Mouse (Mus musculus) heart, embryonic 11.5 days (tissue): Measurements from ENCODE around the gene Zbtb11. TPM values are rescaled to one million over a fixed set of nuclear protein-coding genes. Genes with fewer than 3 reads are reported as not detected.
A peak's percentile ranks its signal among the peaks of the same experiment; 100 is the strongest.
"Not testable (repeated sequence)": the region's sequence is repeated elsewhere in the genome, so short reads cannot be mapped to it uniquely, and the experiment has no call there.

Experiments
- ATAC-seq: fragments of 200-750 bp; cut with Nextera tagmentation; replicated peaks from 2 replicates; pipeline ENCODE4 v1.8.0; 2017; ENCODE audit warnings: moderate library complexity; ENCODE audit not compliant: insufficient number of reproducible peaks, low FRiP score, low TSS enrichment
- H3K27ac ChIP-seq: fragments of 300-500 bp; sonication (generic); 2 replicates; pipeline ENCODE4 v1.5.1; 2014; ENCODE audit warnings: mild to moderate bottlenecking, low read depth, low read length
- H3K27me3 ChIP-seq: fragments of 300-500 bp; sonication (generic); 2 replicates; pipeline ENCODE4 v1.6.1; 2014; ENCODE audit warnings: mild to moderate bottlenecking, low read length, mixed read lengths; ENCODE audit not compliant: control insufficient read depth, insufficient read depth
- H3K36me3 ChIP-seq: fragments of 300-500 bp; sonication (generic); 2 replicates; pipeline ENCODE4 v1.6.1; 2014; ENCODE audit warnings: mild to moderate bottlenecking, low read length, moderate library complexity, mixed read lengths; ENCODE audit not compliant: control insufficient read depth, insufficient read depth
- H3K4me1 ChIP-seq: fragments of 300-500 bp; sonication (generic); 2 replicates; pipeline ENCODE4 v1.6.1; 2014; ENCODE audit warnings: low read length; ENCODE audit not compliant: control insufficient read depth, insufficient read depth
- H3K4me2 ChIP-seq: fragments of 300-500 bp; sonication (generic); 2 replicates; pipeline ENCODE4 v1.6.1; 2014; ENCODE audit warnings: mild to moderate bottlenecking, moderate library complexity
- H3K4me3 ChIP-seq: fragments of 300-500 bp; sonication (generic); 2 replicates; pipeline ENCODE4 v1.5.1; 2014; ENCODE audit warnings: low read depth, low read length
- H3K9ac ChIP-seq: fragments of 300-500 bp; sonication (generic); 2 replicates; pipeline ENCODE4 v1.6.1; 2014; ENCODE audit warnings: mild to moderate bottlenecking, low read depth, low read length, moderate library complexity
- H3K9me3 ChIP-seq: fragments of 300-500 bp; sonication (generic); replicated peaks from 2 replicates; pipeline ENCODE4 v1.6.1; 2016; ENCODE audit warnings: low read length; ENCODE audit not compliant: control insufficient read depth
- WGBS: fragments of 180-500 bp; shearing (Covaris S2); extraction: QIAGEN DNeasy Blood & Tissue Kit; methylation state at CpG from one replicate; pipeline ENCODE4 v1.1.7; 2014; ENCODE audit not compliant: insufficient replicate concordance; 5-methylcytosine and 5-hydroxymethylcytosine counted together
- polyA plus RNA-seq: library from polyadenylated mRNA; unstranded; fragments of >200 nt; fragmentation: Nextera tagmentation; extraction: Ambion mirVana; gene quantifications from 2 replicates; pipeline ENCODE4 v1.2.1, GENCODE M21; 2014

Zbtb11 gene
- polyA plus RNA-seq, 1 experiment from 2014 or later: 13.3 TPM

DNA sequence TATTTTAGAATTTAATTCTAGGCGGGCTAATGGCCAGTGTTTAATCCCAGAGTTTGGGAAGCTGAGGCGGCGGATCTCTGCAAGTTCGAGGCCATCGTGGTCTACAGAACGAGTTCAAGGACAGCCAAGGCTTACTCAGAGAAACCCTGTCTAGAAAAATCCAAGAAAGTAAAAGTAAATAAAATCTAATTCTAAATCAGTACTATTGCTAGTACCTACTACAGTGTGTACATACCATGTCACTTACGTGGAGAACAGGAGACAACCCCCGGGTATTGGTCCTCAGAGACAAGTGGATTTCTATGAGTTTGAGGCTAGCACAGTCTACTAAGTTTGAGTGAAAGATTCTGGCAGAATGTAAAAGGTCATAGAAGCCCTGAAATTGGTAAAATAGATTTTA is 64.4 kb downstream of the Zbtb11 start:
- Histone ChIP-seq H3K9ac (peak overlapping the region; percentile 96), H3K27me3 (no peaks in the 10 kb centered on the region), H3K9me3 (no peaks in the 10 kb centered on the region), H3K4me2 (peak overlapping the region; percentile 73), H3K36me3 (peaks cover 5% of the 10 kb centered on the region; the same call in 1 of the 2 replicates), H3K4me1 (peaks cover 5% of the 10 kb centered on the region), H3K27ac (peak overlapping the region; percentile 51), H3K4me3 (peak overlapping the region; percentile 92)
- ATAC-seq: peak; percentile 31; the same call in 1 of the 2 replicates
- 25% methylated on average over 8 of the region's 8 CpGs for WGBS

DNA sequence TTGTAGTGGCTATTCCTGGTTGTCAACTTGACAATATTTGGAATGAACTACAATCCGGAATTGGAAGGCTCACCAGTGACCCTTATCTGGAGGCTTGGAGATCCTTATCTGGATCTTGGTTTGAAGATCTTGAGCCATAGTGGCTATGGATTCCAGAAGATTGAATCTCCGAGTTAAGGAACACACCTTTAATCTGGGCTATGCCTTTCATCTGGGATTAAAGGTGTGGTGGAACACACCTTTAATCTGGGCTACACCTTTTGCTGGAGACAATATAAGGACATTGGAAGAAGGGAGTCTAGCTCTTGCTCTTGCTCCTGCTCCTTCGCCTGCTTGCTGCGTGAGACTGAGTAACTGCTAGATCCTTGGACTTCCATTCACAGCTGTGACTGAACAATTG is 74.4 kb downstream of the Zbtb11 start, which contains the start of gene Senp7:
Gene Senp7, plus strand, starts transcription at position 301 of the 400 bp plus-strand sequence.
- not testable (repeated sequence) for H3K9me3 ChIP-seq, H3K4me3 ChIP-seq, H3K27me3 ChIP-seq, ATAC-seq, H3K9ac ChIP-seq, H3K4me2 ChIP-seq, H3K27ac ChIP-seq, H3K4me1 ChIP-seq, H3K36me3 ChIP-seq
- no CpG with 5 or more reads among the region's 4 CpGs for WGBS

DNA sequence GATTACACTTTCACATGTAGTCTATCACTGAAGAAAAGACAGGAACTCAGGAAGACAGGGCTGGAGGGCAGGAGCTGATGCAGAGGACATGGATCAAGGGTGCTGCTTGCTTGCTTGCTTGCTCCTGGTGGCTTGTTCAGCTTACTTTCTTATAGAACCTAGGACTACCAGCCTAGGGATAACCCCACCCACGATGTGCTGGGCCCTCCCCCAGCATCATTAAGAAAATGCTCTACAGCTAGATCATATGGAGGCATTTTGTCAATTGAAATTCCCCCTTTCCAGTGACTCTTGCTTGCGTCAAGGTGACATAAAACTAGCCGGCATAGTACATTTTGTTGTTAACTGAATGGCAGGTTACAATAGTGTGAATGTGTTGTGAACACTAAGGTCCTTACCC is 82.2 kb downstream of the Zbtb11 start:
- WGBS: 79% methylated on average over 3 of the region's 3 CpGs
- no peaks in the 10 kb centered on the region for H3K4me1 ChIP-seq
- ATAC-seq: no peak
- H3K36me3 ChIP-seq: no peaks in the 10 kb centered on the region
- H3K4me3 ChIP-seq: no peak overlapping the region
- no peaks in the 10 kb centered on the region for H3K9me3 ChIP-seq
- no peaks in the 10 kb centered on the region for H3K27me3 ChIP-seq
- no peak overlapping the region for H3K27ac ChIP-seq
- no peak overlapping the region for H3K9ac ChIP-seq
- no peak overlapping the region for H3K4me2 ChIP-seq

- Histone ChIP-seq H3K36me3 (no peaks in the 10 kb centered on the region), H3K4me2 (no peak overlapping the region), H3K27me3 (no peaks in the 10 kb centered on the region), H3K4me1 (no peaks in the 10 kb centered on the region), H3K9me3 (no peaks in the 10 kb centered on the region), H3K9ac (no peak overlapping the region), H3K4me3 (no peak overlapping the region), H3K27ac (no peak overlapping the region)
- ATAC-seq: no peak
- 76% methylated on average over 7 of the region's 7 CpGs for WGBS
Observed at GRCm38 (mm10) chr16:56056944-56057590, 83.4 kb downstream of the Zbtb11 start.

DNA sequence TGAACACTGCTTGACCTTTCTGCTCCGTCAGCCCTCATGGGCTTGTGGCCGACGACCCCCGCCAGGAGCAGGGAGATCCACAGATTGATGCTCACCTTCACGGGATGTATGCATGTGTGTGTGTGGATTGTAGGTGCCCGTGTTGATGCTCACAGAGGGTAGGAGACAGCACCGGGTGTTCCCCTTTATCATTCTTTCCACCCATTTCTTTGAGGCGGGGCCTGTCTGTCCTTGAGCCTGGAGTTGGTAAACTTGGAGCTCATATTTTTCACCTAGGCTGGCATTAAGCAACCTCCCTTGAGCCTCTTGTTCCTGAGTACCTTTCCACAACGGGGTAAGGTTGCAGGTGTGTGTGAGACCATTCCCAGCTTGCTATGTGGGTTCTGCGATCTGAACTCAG is 84.5 kb downstream of the Zbtb11 start:
- no peak overlapping the region for H3K4me2 ChIP-seq
- H3K36me3 ChIP-seq: no peaks in the 10 kb centered on the region
- ATAC-seq: no peak
- H3K9me3 ChIP-seq: no peaks in the 10 kb centered on the region
- 76% methylated on average over 10 of the region's 10 CpGs for WGBS
- H3K27ac ChIP-seq: no peak overlapping the region
- H3K4me3 ChIP-seq: no peak overlapping the region
- H3K27me3 ChIP-seq: no peaks in the 10 kb centered on the region
- H3K9ac ChIP-seq: no peak overlapping the region
- no peaks in the 10 kb centered on the region for H3K4me1 ChIP-seq

Other genes starting within 250 kb of the Zbtb11 start
- 3.5 and 3.7 TPM in 2 replicates for gene Nfkbiz, start 135.0 kb upstream of the Zbtb11 start, polyA plus RNA-seq
- 0.99 and 1.2 TPM in 2 replicates for gene Nxpe3, start 78.6 kb upstream of the Zbtb11 start, polyA plus RNA-seq
- 7.4 and 11.9 TPM in 2 replicates for gene Cep97, start 39.0 kb upstream of the Zbtb11 start, polyA plus RNA-seq
- 617 and 672 TPM in 2 replicates for gene Rpl24, start 7.6 kb upstream of the Zbtb11 start, polyA plus RNA-seq
- 172 and 199 TPM in 2 replicates for gene Pcnp, start 55.9 kb downstream of the Zbtb11 start, polyA plus RNA-seq
- gene Trmt10c, start 63.9 kb downstream of the Zbtb11 start, polyA plus RNA-seq: 23.6 and 24.5 TPM in 2 replicates
- gene Senp7, start 74.5 kb downstream of the Zbtb11 start, polyA plus RNA-seq: 24.6 and 24.8 TPM in 2 replicates
- 0.10 and 0.11 TPM in 2 replicates for gene Impg2, start 230.4 kb downstream of the Zbtb11 start, polyA plus RNA-seq